Mouse (Mus musculus): ENCODE measurements around the gene Ddx18.

GRCm38 (mm10) chr1:121584838-121585237 is 17.0 kb upstream of the Ddx18 start:
- TF ChIP-seq POLR2A (IDR thresholded peaks at IDR 0.05; ENCODE audit: low read depth, low read length) (no peak), CTCF (IDR thresholded peaks at IDR 0.05; ENCODE audit: borderline replicate concordance, insufficient read depth, low read length) (no peak)

All from embryonic fibroblast, embryonic 13.5 days (primary cell).